Mouse (Mus musculus) embryo, embryonic 10 days (tissue): Measurements from ENCODE around the gene Fzr1.

ENCODE experiments used
- DNase-seq: peaks from one replicate; pipeline ENCODE4 v3.0.0-alpha.2; 2015; ENCODE audit warnings: low spot score

Gene Fzr1

GRCm38 (mm10) chr10:81416581-81417226, 38.4 kb upstream of the Fzr1 start:
- DNase-seq: peak; percentile 86

GRCm38 (mm10) chr10:81415549-81416310, 37.4 kb upstream of the Fzr1 start:
- no peak for DNase-seq

- DNase-seq: no peak
Observed at GRCm38 (mm10) chr10:81415146-81415545, 36.8 kb upstream of the Fzr1 start.

- no peak for DNase-seq
Observed at GRCm38 (mm10) chr10:81414682-81415081, 36.4 kb upstream of the Fzr1 start.

GRCm38 (mm10) chr10:81413310-81414261, 35.3 kb upstream of the Fzr1 start:
- DNase-seq: no peak

- no peak for DNase-seq
Observed at GRCm38 (mm10) chr10:81412586-81413309, 34.4 kb upstream of the Fzr1 start.

- no peak for DNase-seq
Observed at GRCm38 (mm10) chr10:81411471-81412400, 33.4 kb upstream of the Fzr1 start.

- DNase-seq: no peak
Observed at GRCm38 (mm10) chr10:81410981-81411380, 32.7 kb upstream of the Fzr1 start.

- no peak for DNase-seq
Observed at GRCm38 (mm10) chr10:81410350-81410749, 32.0 kb upstream of the Fzr1 start.

GRCm38 (mm10) chr10:81409330-81409729, 31.0 kb upstream of the Fzr1 start:
- peak; percentile 48 for DNase-seq

- peak; percentile 90 for DNase-seq
Observed at GRCm38 (mm10) chr10:81408871-81409291, 30.6 kb upstream of the Fzr1 start.

GRCm38 (mm10) chr10:81408424-81408729, 30.1 kb upstream of the Fzr1 start:
- no peak for DNase-seq

GRCm38 (mm10) chr10:81407539-81408423, 29.5 kb upstream of the Fzr1 start:
- peak; percentile 73 for DNase-seq

- DNase-seq: no peak
Observed at GRCm38 (mm10) chr10:81406504-81407440, 28.5 kb upstream of the Fzr1 start.

GRCm38 (mm10) chr10:81405588-81406201, 27.4 kb upstream of the Fzr1 start:
- DNase-seq: no peak

GRCm38 (mm10) chr10:81404720-81405119, 26.4 kb upstream of the Fzr1 start:
- no peak for DNase-seq

GRCm38 (mm10) chr10:81404082-81404481, 25.8 kb upstream of the Fzr1 start:
- no peak for DNase-seq

- DNase-seq: no peak
Observed at GRCm38 (mm10) chr10:81403511-81403910, 25.2 kb upstream of the Fzr1 start.
